Mouse (Mus musculus) forebrain, embryonic 16.5 days (tissue): ENCODE results near the gene Vkorc1. TPM values are rescaled to one million over a fixed set of nuclear protein-coding genes. Genes with fewer than 3 reads are reported as not detected.

ENCODE experiments used
- ATAC-seq: fragments of 200-750 bp; cut with Nextera tagmentation; 2 replicates; pipeline ENCODE4 v1.8.0; 2017; ENCODE audit warnings: mild to moderate bottlenecking, moderate library complexity
- H3K27ac ChIP-seq: fragments of 300-500 bp; sonication (generic); 2 replicates; pipeline ENCODE4 v1.5.1; 2014; ENCODE audit warnings: low read length, control low read depth
- H3K27me3 ChIP-seq: fragments of 300-500 bp; sonication (generic); replicated peaks from 2 replicates; pipeline ENCODE4 v1.6.1; 2014; ENCODE audit warnings: low read length; ENCODE audit not compliant: control insufficient read depth, insufficient read depth
- H3K36me3 ChIP-seq: fragments of 300-500 bp; sonication (generic); 2 replicates; pipeline ENCODE4 v1.6.1; 2014; ENCODE audit not compliant: control insufficient read depth, insufficient read depth
- H3K4me1 ChIP-seq: fragments of 300-500 bp; sonication (generic); replicated peaks from 2 replicates; pipeline ENCODE4 v1.6.1; 2014; ENCODE audit warnings: low read length; ENCODE audit not compliant: control insufficient read depth, insufficient read depth
- H3K4me2 ChIP-seq: fragments of 300-500 bp; sonication (generic); 2 replicates; pipeline ENCODE4 v1.6.1; 2014; ENCODE audit warnings: mild to moderate bottlenecking, low read length, control low read depth
- H3K4me3 ChIP-seq: fragments of 300-500 bp; sonication (generic); replicated peaks from 2 replicates; pipeline ENCODE4 v1.5.1; 2014; ENCODE audit warnings: mild to moderate bottlenecking, low read length, control low read depth
- H3K9ac ChIP-seq: fragments of 300-500 bp; sonication (generic); replicated peaks from 2 replicates; pipeline ENCODE4 v1.6.1; 2014; ENCODE audit warnings: low read depth, low read length, control low read depth
- H3K9me3 ChIP-seq: fragments of 300-500 bp; sonication (generic); 2 replicates; pipeline ENCODE4 v1.6.1; 2016; ENCODE audit warnings: low read length; ENCODE audit not compliant: control insufficient read depth
- WGBS: fragments of 180-500 bp; shearing (Covaris S2); extraction: QIAGEN DNeasy Blood & Tissue Kit; methylation state at CpG from one replicate; pipeline ENCODE4 v1.1.7; 2014; 5-methylcytosine and 5-hydroxymethylcytosine counted together
- polyA plus RNA-seq: library from polyadenylated mRNA; unstranded; fragments of >200 nt; fragmentation: Nextera tagmentation; extraction: Ambion mirVana; gene quantifications from 2 replicates; pipeline ENCODE4 v1.2.1, GENCODE M21; 2015

Vkorc1 gene
- polyA plus RNA-seq, 1 experiment from 2014 or later = 63.9 TPM

DNA sequence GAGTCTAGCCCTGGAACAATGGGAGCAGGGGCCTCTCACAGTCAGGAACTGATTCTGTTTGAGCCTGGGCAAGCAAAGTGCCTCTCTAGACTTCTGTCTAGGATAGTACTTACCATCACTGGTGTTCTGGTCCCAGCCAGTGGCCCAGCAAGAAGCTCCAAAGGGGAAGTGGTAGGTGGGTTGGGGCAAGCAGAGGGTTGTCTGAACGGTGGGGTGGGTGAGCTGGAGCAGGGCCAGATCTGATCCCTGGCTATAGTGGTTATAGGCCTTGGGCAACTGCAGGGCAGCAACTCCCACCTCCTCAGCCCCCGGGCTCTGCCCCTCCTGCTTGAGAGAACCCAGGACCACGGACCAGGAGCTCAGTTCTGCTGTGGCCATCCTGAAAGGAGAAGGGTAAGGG is 6.6 kb downstream of the Vkorc1 start:
- Histone ChIP-seq H3K4me3 (no peak overlapping the region), H3K27ac (no peak overlapping the region), H3K27me3 (no peaks in the 10 kb centered on the region), H3K4me2 (no peak overlapping the region), H3K36me3 (peaks cover 27% of the 10 kb centered on the region), H3K4me1 (peaks cover 15% of the 10 kb centered on the region), H3K9me3 (no peaks in the 10 kb centered on the region), H3K9ac (no peak overlapping the region)
- 74% methylated on average over 3 of the region's 3 CpGs for WGBS
- ATAC-seq = no peak

DNA sequence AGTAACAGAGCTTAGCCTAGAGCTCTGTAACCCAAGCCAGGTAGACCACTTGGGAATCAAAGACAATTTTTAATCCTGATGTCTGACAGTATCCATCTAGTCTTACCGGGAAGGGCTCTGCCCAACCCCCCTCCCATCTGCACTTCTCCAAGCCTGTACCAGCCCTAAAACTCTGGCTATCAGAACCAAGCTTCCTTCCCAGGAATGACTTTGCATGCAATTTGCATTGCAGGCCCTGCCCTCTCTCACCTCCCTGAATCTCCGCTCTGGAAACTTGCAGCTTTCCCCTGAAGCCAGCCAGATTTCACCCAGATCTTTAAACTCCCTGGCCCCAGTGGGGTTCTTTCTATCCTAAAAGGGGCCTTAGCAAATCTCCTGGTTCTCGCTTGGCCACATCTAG is 7.6 kb downstream of the Vkorc1 start:
- Histone ChIP-seq H3K36me3 (peaks cover 35% of the 10 kb centered on the region), H3K27ac (no peak overlapping the region), H3K4me2 (no peak overlapping the region), H3K4me1 (peaks cover 19% of the 10 kb centered on the region), H3K27me3 (no peaks in the 10 kb centered on the region), H3K9ac (no peak overlapping the region), H3K4me3 (no peak overlapping the region), H3K9me3 (no peaks in the 10 kb centered on the region)
- WGBS = 81% methylated on average over 3 of the region's 3 CpGs
- ATAC-seq = no peak

DNA sequence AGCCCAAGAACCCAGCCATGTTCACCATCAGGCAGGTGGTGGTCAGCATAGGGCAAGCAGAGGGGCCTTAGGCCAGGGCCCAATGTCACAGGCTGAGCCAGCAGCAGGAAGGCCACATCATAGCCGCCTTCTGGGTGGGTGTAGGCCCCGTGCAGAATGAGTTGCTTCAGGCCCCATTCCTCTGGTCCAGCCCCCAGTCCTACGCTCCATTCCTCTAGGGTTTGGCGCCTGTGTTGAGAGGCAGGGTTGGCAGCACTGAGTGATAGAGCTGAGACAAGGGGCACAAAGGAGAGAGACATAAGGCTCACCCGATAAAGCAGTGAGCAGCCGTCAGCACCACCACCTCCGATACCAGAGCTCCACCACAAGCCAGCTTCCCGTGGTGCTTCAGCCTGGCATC is 8.2 kb downstream of the Vkorc1 start:
- Histone ChIP-seq H3K9me3 (no peaks in the 10 kb centered on the region), H3K36me3 (peaks cover 33% of the 10 kb centered on the region), H3K9ac (no peak overlapping the region)

DNA sequence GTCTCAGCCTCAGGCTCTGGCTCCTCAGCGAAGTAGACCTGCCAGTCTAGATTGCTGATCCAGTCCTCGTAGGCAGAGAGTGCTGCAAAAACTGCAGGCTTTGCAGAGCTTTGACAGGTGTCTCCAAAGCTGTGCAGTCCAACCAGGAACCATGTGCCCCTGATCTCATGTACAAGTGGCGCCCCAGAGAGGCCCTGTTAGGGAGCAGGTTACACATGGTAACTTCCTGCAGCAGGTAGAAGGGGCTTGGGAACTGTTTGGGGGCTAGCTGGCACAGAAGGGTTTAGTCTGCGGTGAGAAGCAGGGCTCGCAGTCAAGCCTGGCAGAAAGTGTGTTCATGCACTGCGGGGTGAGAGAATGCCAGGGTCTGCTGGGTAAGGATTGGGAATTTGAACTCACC is 8.9 kb downstream of the Vkorc1 start:
- 94% methylated on average over 6 of the region's 6 CpGs for WGBS
- H3K9me3 ChIP-seq = no peaks in the 10 kb centered on the region
- H3K27ac ChIP-seq = no peak overlapping the region
- ATAC-seq = no peak
- H3K36me3 ChIP-seq = peaks cover 35% of the 10 kb centered on the region
- H3K9ac ChIP-seq = no peak overlapping the region
- H3K4me1 ChIP-seq = peaks cover 19% of the 10 kb centered on the region
- H3K4me3 ChIP-seq = no peak overlapping the region
- no peaks in the 10 kb centered on the region for H3K27me3 ChIP-seq
- H3K4me2 ChIP-seq = no peak overlapping the region

More for the DNA sequence above, 8.2 kb downstream of the Vkorc1 start:
- Histone ChIP-seq H3K27ac (no peak overlapping the region), H3K4me2 (no peak overlapping the region), H3K4me1 (peaks cover 19% of the 10 kb centered on the region), H3K27me3 (no peaks in the 10 kb centered on the region), H3K4me3 (no peak overlapping the region)
- ATAC-seq = no peak
- WGBS = 88% methylated on average over 8 of the region's 8 CpGs

DNA sequence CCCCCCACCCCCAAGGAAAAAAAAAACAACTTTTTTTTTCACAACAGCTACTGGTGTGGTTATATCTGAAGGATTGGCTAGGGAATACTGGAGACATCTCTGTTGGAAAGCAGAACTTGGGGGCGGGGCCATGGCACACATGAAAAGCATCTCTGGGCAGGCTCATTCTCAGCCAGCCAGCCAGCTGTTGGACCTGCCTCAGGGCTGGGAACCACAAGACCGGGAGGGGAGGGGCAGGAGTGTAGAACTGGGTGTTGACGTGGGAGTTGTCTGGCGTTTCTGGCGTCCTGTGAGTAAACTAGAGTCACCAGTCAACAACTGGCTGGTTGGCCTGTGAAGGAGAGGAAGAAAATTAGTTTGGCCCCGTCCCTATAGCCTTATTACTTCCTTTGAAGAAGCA is 9.5 kb downstream of the Vkorc1 start:
- H3K36me3 ChIP-seq = peaks cover 41% of the 10 kb centered on the region
- WGBS = 74% methylated on average over 6 of the region's 6 CpGs
- H3K9me3 ChIP-seq = no peaks in the 10 kb centered on the region
- H3K4me2 ChIP-seq = no peak overlapping the region
- no peak overlapping the region for H3K27ac ChIP-seq
- no peak overlapping the region for H3K4me3 ChIP-seq
- peaks cover 19% of the 10 kb centered on the region for H3K4me1 ChIP-seq
- H3K9ac ChIP-seq = no peak overlapping the region
- no peak for ATAC-seq
- H3K27me3 ChIP-seq = no peaks in the 10 kb centered on the region

DNA sequence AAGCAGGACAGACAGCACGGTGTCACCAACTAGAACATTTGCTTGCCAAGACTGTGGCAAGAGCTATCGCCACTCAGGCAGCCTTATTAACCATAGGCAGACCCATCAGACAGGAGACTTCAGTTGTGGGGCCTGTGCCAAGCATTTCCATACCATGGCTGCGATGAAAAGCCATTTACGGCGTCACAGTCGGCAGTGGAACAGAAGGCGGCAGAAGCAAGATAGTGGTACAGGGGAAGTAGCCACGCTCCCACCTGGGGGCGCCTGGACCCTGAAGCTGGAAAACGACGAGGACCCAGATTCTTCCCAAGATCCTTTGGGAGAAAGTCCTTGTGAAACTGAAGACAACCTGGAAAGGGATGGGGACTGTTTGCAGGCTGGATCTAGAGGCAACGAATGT is 15.0 kb downstream of the Vkorc1 start:
- no peak for ATAC-seq
- Histone ChIP-seq H3K4me2 (no peak overlapping the region), H3K4me3 (no peak overlapping the region), H3K9ac (no peak overlapping the region), H3K27me3 (no peaks in the 10 kb centered on the region), H3K4me1 (peaks cover 25% of the 10 kb centered on the region), H3K27ac (no peak overlapping the region), H3K36me3 (peaks cover 39% of the 10 kb centered on the region), H3K9me3 (no peaks in the 10 kb centered on the region)
- 87% methylated on average over 12 of the region's 12 CpGs for WGBS

DNA sequence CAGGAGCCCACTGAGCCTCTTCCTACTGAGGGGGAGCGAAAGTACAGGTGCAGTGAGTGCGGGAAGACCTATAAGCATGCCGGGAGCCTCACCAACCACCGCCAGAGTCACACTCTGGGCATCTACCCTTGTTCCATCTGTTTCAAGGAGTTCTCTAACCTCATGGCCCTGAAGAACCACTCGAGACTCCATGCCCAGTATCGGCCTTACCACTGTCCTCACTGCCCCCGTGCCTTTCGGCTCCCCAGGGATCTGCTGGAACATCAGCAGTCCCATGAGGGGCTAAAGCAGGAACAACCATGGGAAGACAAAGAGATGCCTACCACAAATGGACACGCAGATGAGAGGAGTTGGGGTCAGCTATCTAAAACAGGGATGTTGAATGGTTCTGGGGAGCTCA is 16.1 kb downstream of the Vkorc1 start:
- Histone ChIP-seq H3K9ac (no peak overlapping the region), H3K4me2 (no peak overlapping the region), H3K4me3 (no peak overlapping the region), H3K27me3 (no peaks in the 10 kb centered on the region), H3K36me3 (peaks cover 39% of the 10 kb centered on the region), H3K27ac (no peak overlapping the region), H3K9me3 (no peaks in the 10 kb centered on the region), H3K4me1 (peaks cover 21% of the 10 kb centered on the region)
- no peak for ATAC-seq
- 98% methylated on average over 9 of the region's 9 CpGs for WGBS

DNA sequence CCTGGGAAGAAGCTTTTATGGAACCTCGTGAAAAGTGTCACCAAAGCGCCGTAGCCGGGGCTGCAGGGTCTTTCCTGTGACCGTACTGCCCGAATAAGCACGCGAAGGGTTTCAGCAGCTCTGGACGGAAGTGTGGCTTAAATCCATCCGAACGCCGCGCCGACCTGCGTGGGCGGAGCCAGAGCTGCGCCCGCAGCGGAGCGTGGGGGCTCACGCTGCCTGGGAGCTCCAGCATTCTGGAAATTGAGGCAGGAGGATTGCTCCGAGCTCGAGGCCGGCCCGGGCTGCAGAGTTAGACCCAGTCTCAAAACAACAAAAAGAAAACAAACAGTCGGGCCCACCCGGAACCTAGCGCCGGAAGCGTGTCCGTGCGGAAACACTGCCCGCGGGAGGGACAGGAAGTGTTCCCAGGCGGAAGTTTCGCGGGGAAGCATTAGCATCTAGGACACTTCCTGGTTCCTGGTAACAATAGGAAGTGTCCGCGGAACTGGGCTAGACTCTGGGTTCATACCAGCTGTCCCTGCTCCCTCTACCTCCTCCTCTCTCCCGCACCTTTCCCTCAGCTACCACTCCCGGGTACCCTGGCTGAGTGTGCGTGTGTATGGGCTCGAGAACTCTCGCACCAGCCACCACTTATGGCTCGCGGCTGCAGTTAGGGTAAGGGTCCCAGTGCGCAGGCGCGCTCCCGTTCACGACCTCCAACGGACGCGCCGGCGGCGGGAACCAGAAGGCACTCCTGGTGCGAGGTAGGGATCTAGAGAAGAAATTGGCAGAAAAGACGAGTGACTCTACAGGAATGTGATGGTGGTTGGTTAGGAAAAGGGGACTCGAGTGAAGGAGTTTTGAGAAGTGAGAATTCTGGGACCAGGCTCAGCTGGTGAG is 18.7 kb downstream of the Vkorc1 start, which contains the start of gene Zfp668:
Gene Zfp668 (minus strand): TSS at position 362 of the 882 bp plus-strand sequence.
- Histone ChIP-seq H3K9me3 (no peaks in the 10 kb centered on the region), H3K4me3 (peak within 1 kb of the TSS; percentile 93), H3K27me3 (no peaks in the 10 kb centered on the region), H3K36me3 (peaks cover 29% of the 10 kb centered on the region), H3K4me1 (peaks cover 27% of the 10 kb centered on the region), H3K4me2 (peak within 1 kb of the TSS; percentile 70), H3K9ac (peak within 1 kb of the TSS; percentile 100), H3K27ac (peak within 1 kb of the TSS; percentile 100)
- peak; percentile 64 for ATAC-seq
- WGBS = under 1% methylated on average over 60 of the region's 60 CpGs

DNA sequence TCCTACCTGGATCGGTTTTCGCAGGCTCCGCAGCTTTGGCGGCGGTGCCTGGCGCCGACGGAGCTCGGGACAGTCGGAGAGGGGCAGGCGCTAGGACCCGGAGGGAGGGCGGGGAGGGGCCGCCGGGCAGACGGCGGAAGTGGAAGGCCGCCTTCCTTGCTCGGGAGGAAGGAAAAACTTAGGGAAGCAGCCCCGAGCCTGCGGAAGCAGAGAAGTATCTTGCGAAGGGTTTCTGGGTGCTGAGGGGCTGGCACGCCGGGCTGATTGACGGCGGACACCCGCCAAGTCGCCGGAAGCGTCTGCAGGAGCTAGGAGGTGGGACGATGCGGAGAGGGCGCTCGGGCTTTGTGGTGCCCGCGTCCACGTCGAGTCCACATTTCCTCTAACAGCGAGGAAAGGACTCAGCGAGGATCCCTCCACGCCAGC is 19.4 kb downstream of the Vkorc1 start, which contains the start of gene Zfp646:
Gene Zfp646 (plus strand): TSS at position 181 of the 426 bp plus-strand sequence.
- H3K27ac ChIP-seq = peak within 1 kb of the TSS; percentile 100
- under 1% methylated on average over 41 of the region's 41 CpGs for WGBS
- H3K4me2 ChIP-seq = peak within 1 kb of the TSS; percentile 70
- ATAC-seq = peak; percentile 89
- H3K9ac ChIP-seq = peak within 1 kb of the TSS; percentile 100
- no peaks in the 10 kb centered on the region for H3K27me3 ChIP-seq
- peaks cover 27% of the 10 kb centered on the region for H3K4me1 ChIP-seq
- peaks cover 23% of the 10 kb centered on the region for H3K36me3 ChIP-seq
- H3K4me3 ChIP-seq = peak within 1 kb of the TSS; percentile 93
- no peaks in the 10 kb centered on the region for H3K9me3 ChIP-seq
